Mouse (Mus musculus) gastrocnemius, postnatal 4 days (tissue): ENCODE measurements around the gene Tnfrsf19. TPM values are rescaled to one million over a fixed set of nuclear protein-coding genes. Genes with fewer than 3 reads are reported as not detected.

Experiments used
- DNase-seq, 2 experiments: peaks; one replicate each; pipeline ENCODE4 v3.0.0; 2021 to 2022; ENCODE audit warnings: low spot score in 2 of 2, mixed read lengths in 2 of 2
- long read RNA-seq, 2 experiments: library from polyadenylated mRNA; stranded (forward); transcript quantifications; one replicate each; pipeline ENCODE4 v2.0.0; 2021
- total RNA-seq, 2 experiments: library from RNA; stranded (reverse); gene quantifications; 2 replicates each; pipeline ENCODE4 v1.2.3; 2021

Tnfrsf19 gene
- total RNA-seq: 10 to 100 TPM; 11.9 to 16.6 TPM
- long read RNA-seq, experiment 1, full-length matches to known transcripts: 15 of 18 reads
- long read RNA-seq, experiment 1, partial matches to known transcripts: 0 of 18 reads
- long read RNA-seq, experiment 1, other reads (novel, unspliced or antisense): 3 of 18 reads
- long read RNA-seq, experiment 2, full-length matches to known transcripts: 7 of 9 reads
- long read RNA-seq, experiment 2, partial matches to known transcripts: 2 of 9 reads
- long read RNA-seq, experiment 2, other reads (novel, unspliced or antisense): 0 of 9 reads

GRCm38 (mm10) chr14:61046091-61046681 lies at the start of gene Tnfrsf19:
TSS of gene Tnfrsf19 (minus strand) at chr14:61046490.
- peak; percentile 57 to 69 for DNase-seq

GRCm38 (mm10) chr14:61092073-61092472 lies 45.8 kb upstream of the Tnfrsf19 start:
- no peak for DNase-seq

DNA sequence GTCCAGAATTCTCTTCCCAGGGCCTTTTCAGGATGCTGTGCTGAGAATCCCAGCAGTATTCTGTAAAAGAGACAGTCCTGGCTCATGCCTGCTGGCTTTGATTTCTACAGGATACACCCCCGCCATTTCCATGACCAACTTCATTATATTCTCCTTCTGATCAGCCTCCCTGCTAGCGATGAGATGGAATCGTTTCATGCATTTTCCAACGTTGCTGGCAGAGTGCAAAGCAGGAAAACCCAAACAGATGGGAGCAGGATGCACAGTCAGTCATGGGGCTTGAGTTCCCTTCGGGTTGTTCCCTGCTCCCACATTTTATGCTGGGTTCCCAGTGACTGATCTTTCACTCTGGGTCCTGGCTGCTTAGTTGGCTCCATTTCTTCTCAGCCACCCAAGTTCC lies 44.7 kb upstream of the Tnfrsf19 start:
- no peak for DNase-seq

DNA sequence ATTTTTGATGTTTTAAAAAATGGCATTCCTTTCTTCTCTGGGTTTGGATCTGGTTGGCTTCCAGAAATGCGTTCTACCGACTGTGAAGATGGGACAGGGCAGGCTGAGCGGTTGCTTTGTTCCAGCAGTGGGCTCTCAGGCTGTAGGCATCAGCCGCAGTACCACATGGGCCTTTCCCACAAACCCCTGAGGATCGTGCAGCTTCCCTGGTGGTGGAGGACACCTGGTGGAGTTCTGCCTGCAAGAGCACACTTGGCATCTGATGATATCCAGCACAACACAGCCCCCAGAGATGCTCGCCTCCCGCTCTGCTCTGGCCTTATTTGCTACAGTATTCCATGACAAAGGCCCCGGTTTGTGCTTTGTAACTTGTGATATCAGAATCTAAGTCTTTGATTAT lies 41.9 kb upstream of the Tnfrsf19 start:
- DNase-seq: no peak

GRCm38 (mm10) chr14:61085325-61085724 lies 39.0 kb upstream of the Tnfrsf19 start:
- no peak for DNase-seq

DNA sequence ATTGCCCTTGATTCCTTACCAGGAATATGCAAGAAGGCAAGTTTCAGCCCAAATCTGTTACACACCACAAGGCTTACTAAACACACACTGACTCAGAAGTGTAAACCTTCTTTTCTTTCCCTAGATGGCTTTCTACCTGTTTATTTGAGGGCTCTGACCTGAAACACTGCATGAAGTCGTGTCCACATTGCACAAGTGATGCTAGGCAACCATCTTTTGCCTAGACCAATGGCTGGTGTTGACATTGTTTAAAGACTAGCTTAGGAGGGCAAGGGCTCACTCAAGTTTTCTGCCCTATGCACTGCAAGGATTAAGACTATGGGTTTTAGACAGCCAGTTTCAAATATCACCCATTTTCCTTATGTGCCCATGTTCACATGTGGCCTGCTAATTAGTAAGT lies 23.3 kb upstream of the Tnfrsf19 start:
- no peak for DNase-seq

GRCm38 (mm10) chr14:61061729-61062128 lies 15.4 kb upstream of the Tnfrsf19 start:
- DNase-seq: no peak

DNA sequence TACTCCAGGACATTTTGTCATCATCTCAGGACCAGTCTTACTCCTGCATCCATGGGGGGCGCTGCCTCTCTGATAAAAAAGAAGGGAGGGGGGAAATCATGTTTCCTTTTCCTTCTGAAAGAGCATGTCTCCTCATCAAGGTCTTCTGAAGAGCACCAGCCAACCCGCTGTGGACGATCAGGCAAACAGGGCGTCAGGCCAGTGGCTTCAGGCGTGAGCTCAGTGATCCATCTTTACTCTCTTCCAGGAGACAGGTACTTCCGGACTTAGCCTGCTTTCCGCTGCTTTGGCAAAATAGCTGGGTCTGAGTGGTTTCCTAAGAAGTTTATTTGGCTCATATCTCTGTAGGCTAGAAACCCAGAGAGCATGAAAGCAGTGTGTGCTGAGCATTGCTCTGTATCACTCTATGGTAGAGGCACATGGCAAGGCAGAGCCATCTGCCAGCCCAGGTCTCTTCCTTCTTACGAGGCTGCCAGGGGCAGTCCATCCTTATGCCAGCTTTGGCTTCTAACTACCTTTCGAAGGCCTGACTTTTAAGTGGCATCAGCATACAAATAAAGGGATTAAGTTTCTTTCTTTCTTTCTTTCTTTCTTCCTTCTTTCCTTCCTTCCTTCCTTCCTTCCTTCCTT lies 13.1 kb upstream of the Tnfrsf19 start:
- DNase-seq: no peak

GRCm38 (mm10) chr14:61056962-61057361 lies 10.7 kb upstream of the Tnfrsf19 start:
- no peak for DNase-seq

- no peak for DNase-seq
Observed at GRCm38 (mm10) chr14:61056445-61056844, 10.2 kb upstream of the Tnfrsf19 start.

- DNase-seq: no peak
Observed at GRCm38 (mm10) chr14:61055864-61056263, 9.6 kb upstream of the Tnfrsf19 start.

- no peak for DNase-seq
Observed at GRCm38 (mm10) chr14:61052163-61052562, 5.9 kb upstream of the Tnfrsf19 start.

GRCm38 (mm10) chr14:61045446-61046090 lies 722 bp downstream of the Tnfrsf19 start:
- no peak for DNase-seq

DNA sequence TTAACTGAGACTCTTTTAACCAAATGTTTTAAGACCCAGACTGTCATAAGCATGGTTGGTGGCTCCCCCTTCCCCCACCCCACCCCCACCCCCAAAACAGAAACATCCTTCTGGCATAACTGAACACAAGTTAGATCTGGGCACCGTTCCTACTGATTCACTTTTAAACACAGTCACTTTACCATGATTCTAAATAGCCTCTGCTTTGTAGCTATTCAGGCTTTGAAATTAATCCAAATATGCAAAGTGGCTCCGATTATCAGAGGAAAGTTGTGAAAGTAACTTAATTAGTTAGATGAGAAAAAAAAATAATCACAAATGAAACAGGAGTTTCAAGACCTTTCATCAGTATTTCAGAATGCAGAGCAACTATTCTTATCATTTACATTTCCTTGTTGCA lies 2.0 kb downstream of the Tnfrsf19 start:
- DNase-seq: no peak

DNA sequence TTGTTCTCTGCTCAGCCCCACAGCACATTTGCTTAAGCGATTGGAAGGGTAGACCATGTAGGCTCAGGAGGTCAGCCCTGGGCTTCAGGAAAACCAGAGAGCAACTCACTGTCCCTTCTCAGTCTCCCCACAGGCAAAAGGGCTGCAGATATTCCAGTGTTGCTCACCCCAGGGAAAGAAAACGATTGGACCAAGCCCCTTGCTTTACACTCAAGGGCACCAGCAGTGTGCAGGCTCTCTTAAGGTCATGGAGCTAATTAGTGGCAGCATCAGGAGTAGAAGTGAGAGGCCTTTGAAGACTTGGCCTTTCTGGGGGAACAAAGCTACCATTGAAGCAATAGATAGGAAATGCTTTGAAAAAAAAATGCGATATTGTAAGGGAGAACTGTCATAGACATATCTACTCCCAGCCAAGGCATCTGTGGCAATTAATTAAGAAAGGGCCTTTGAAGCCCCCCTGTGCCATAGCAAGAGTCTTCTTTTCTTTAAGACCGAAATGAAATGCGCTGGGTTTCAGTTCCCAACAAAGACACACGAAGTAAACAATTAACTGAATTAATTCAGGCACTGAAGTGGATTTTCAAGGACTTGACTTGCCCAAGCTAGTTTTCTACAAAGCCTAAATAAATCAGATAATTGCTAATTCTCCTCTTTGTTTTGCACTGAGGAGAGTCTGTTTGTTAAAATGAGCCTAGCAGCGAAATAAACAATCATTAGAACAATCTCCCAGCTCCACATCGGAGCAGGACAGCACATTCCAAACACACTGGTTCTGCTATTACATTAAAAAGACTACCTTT lies 2.6 kb downstream of the Tnfrsf19 start:
- no peak for DNase-seq

- no peak for DNase-seq
Observed at GRCm38 (mm10) chr14:61042291-61042690, 4.0 kb downstream of the Tnfrsf19 start.

GRCm38 (mm10) chr14:61040236-61040635 lies 6.1 kb downstream of the Tnfrsf19 start:
- DNase-seq: no peak

DNA sequence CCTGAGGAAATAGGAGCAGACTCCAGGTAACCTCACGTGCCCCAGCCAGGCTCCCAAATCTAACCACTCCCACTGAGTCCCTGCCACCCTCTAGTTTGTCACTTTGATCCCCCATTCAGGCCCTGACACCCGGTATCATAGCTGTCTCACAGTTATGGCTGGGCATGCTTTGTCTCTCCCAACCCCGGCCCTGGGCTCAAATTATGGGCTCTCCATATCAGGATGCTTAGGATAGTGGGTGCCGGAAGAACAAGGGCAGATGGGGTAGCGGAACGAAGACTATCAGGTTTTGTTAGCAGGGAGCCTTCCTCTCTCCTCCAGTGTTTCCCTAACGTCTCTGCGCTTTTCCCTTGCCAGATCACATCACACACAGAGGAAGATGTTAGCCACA lies 8.2 kb downstream of the Tnfrsf19 start:
- DNase-seq: no peak

- DNase-seq: peak; percentile 42 to 65
Observed at GRCm38 (mm10) chr14:61037321-61038081, 8.8 kb downstream of the Tnfrsf19 start.

DNA sequence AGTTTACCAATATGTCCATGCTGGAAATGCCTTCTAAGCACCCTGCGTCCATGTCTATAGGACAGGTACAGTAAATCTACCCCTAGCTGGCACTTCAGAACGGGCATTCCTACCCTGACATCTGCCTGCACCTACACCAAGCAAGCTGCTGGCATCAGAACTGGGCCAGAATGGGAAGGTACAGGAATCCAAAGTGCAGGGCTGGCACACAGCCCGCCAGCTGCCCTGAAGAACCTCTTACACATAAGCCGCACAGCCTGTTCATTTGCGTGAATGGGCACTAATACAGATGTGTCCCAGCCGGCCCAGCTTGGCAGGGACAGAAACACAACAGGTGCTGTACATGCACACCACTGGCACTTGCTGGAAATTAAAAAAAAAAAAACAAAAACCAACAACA lies 15.9 kb downstream of the Tnfrsf19 start:
- DNase-seq: no peak

GRCm38 (mm10) chr14:61024006-61024405 lies 22.3 kb downstream of the Tnfrsf19 start:
- no peak for DNase-seq
